Mouse (Mus musculus): ENCODE data around the gene Rcn2. TPM values are rescaled to one million over a fixed set of nuclear protein-coding genes. Genes with fewer than 3 reads are reported as not detected.

Rcn2 gene
- polyA plus RNA-seq, 1 experiment from 2014 or later = 252 TPM

GRCm38 (mm10) chr9:56097584-56098298, 56.1 kb downstream of the Rcn2 start:
- no peaks in the 10 kb centered on the region for H3K36me3 ChIP-seq
- no peak for ATAC-seq (ENCODE audit: insufficient number of reproducible peaks, low FRiP score, low TSS enrichment, low read depth)
- 83% methylated on average over 4 of the region's 4 CpGs for WGBS
- H3K27ac ChIP-seq (replicated peaks) = no peak overlapping the region
- H3K27me3 ChIP-seq = no peaks in the 10 kb centered on the region
- no peak overlapping the region for H3K4me3 ChIP-seq (replicated peaks)
- no peaks in the 10 kb centered on the region for H3K9me3 ChIP-seq (replicated peaks)
- peaks cover 12% of the 10 kb centered on the region; the same call in 1 of the 2 replicates for H3K4me1 ChIP-seq
- no peak overlapping the region for H3K9ac ChIP-seq
- H3K4me2 ChIP-seq (replicated peaks) = no peak overlapping the region

GRCm38 (mm10) chr9:56100041-56100522, 58.4 kb downstream of the Rcn2 start:
- no peak; the same call in 1 of the 2 replicates for ATAC-seq (ENCODE audit: insufficient number of reproducible peaks, low FRiP score, low TSS enrichment, low read depth)
- Histone ChIP-seq H3K4me2 (replicated peaks) (no peak overlapping the region), H3K4me1 (peaks cover 8% of the 10 kb centered on the region; the same call in 1 of the 2 replicates), H3K4me3 (replicated peaks) (no peak overlapping the region), H3K36me3 (no peaks in the 10 kb centered on the region), H3K9ac (no peak overlapping the region), H3K9me3 (replicated peaks) (no peaks in the 10 kb centered on the region), H3K27ac (replicated peaks) (no peak overlapping the region), H3K27me3 (no peaks in the 10 kb centered on the region)
- 80% methylated on average over 7 of the region's 7 CpGs for WGBS

GRCm38 (mm10) chr9:56101022-56101421, 59.4 kb downstream of the Rcn2 start:
- H3K4me3 ChIP-seq (replicated peaks) = no peak overlapping the region
- H3K27ac ChIP-seq (replicated peaks) = no peak overlapping the region
- H3K9ac ChIP-seq = no peak overlapping the region
- H3K27me3 ChIP-seq = no peaks in the 10 kb centered on the region
- 22% methylated on average over 4 of the region's 4 CpGs for WGBS
- no peak overlapping the region for H3K4me2 ChIP-seq (replicated peaks)
- H3K9me3 ChIP-seq (replicated peaks) = no peaks in the 10 kb centered on the region
- ATAC-seq (ENCODE audit: insufficient number of reproducible peaks, low FRiP score, low TSS enrichment, low read depth) = no peak
- no peaks in the 10 kb centered on the region for H3K36me3 ChIP-seq
- H3K4me1 ChIP-seq = peaks cover 8% of the 10 kb centered on the region; the same call in 1 of the 2 replicates

DNA sequence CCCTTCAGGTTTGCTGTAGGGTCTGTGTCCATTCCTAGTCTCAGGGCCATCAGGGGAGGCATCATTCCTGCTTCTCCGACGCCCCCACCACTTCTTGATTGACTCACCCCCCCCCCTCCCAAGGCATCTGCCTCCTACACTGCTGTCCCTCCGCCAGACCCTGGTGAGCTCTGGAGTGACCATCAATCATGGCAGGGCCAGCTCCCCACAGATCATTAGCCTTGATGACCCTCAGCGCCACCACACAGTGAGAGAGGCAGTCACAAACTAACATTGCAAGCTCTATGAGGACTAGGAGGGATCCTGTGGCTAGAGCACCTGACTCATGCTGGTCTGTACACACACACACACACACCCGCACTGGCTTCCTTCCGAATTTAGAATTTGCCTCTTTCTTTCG, 63.3 kb downstream of the Rcn2 start:
- Histone ChIP-seq H3K4me3 (replicated peaks) (no peak overlapping the region), H3K27me3 (no peaks in the 10 kb centered on the region), H3K4me1 (peaks cover 6% of the 10 kb centered on the region; the same call in 1 of the 2 replicates), H3K9me3 (replicated peaks) (no peaks in the 10 kb centered on the region), H3K36me3 (no peaks in the 10 kb centered on the region), H3K9ac (no peak overlapping the region), H3K27ac (replicated peaks) (no peak overlapping the region), H3K4me2 (replicated peaks) (no peak overlapping the region)
- WGBS = 84% methylated on average over 7 of the region's 7 CpGs
- ATAC-seq (ENCODE audit: insufficient number of reproducible peaks, low FRiP score, low TSS enrichment, low read depth) = no peak

DNA sequence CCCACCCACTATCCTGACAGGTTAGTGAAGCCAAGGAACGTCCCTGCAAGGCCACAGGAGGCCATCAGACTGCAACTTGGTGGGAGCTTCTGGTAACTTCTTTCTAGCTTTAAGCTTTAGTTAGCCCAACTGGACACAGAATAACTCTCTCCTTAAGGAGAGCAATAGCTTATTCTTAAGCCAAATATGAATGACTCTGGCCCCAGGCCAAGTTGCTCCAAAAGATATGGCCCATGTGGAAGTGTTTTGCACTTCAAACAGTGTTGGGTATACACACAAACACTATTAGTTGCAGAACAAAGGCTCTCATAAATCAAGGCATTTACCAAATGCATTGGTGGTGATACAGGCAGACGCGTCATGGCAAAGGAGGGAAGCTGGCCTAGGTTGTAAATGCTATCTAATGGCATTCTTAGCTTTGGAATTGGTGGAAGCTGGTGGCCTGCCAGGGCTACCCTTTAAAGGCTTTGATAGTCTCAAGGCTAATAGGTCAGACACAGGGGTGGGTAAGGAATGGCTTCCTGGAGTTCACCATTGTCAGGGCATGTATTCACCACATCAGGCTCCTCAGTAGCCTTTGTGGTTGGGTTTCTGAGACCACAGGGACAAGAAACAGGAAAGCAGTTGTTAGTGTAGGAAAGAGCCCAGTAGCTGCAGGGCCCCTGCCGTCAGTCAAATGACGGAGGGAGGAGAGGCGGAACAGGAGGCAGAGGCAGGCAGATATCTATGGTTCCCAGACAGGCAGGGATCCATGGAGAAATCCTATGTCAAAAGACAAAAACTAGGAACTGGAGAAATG, 64.8 kb downstream of the Rcn2 start:
- no peak overlapping the region for H3K4me2 ChIP-seq (replicated peaks)
- no peak overlapping the region for H3K27ac ChIP-seq (replicated peaks)
- H3K9me3 ChIP-seq (replicated peaks) = no peaks in the 10 kb centered on the region
- H3K9ac ChIP-seq = no peak overlapping the region
- H3K4me1 ChIP-seq = no peaks in the 10 kb centered on the region
- no peak for ATAC-seq (ENCODE audit: insufficient number of reproducible peaks, low FRiP score, low TSS enrichment, low read depth)
- no peak overlapping the region for H3K4me3 ChIP-seq (replicated peaks)
- WGBS = 72% methylated on average over 6 of the region's 6 CpGs
- H3K27me3 ChIP-seq = no peaks in the 10 kb centered on the region
- H3K36me3 ChIP-seq = no peaks in the 10 kb centered on the region

- Histone ChIP-seq H3K9me3 (replicated peaks) (no peaks in the 10 kb centered on the region), H3K9ac (no peak overlapping the region), H3K4me1 (peaks cover 1% of the 10 kb centered on the region; the same call in 1 of the 2 replicates), H3K4me2 (replicated peaks) (no peak overlapping the region), H3K27me3 (no peaks in the 10 kb centered on the region), H3K27ac (replicated peaks) (no peak overlapping the region), H3K36me3 (no peaks in the 10 kb centered on the region), H3K4me3 (replicated peaks) (no peak overlapping the region)
- no peak for ATAC-seq (ENCODE audit: insufficient number of reproducible peaks, low FRiP score, low TSS enrichment, low read depth)
- WGBS = 64% methylated on average over 6 of the region's 6 CpGs
Measured at GRCm38 (mm10) chr9:56107527-56107926, 65.9 kb downstream of the Rcn2 start.

- no peak overlapping the region for H3K4me3 ChIP-seq (replicated peaks)
- H3K9ac ChIP-seq = no peak overlapping the region
- no peak overlapping the region for H3K27ac ChIP-seq (replicated peaks)
- 82% methylated on average over 5 of the region's 5 CpGs for whole genome bisulfite sequencing
- no peak overlapping the region for H3K4me2 ChIP-seq (replicated peaks)
- H3K36me3 ChIP-seq = no peaks in the 10 kb centered on the region
- no peaks in the 10 kb centered on the region for H3K9me3 ChIP-seq (replicated peaks)
- no peak for ATAC-seq (ENCODE audit: insufficient number of reproducible peaks, low FRiP score, low TSS enrichment, low read depth)
- peaks cover 7% of the 10 kb centered on the region for H3K4me1 ChIP-seq
- H3K27me3 ChIP-seq = no peaks in the 10 kb centered on the region
Measured at GRCm38 (mm10) chr9:56108174-56108573, 66.5 kb downstream of the Rcn2 start.

Other genes with a start within 250 kb of the Rcn2 start
- 12.3 and 14.0 TPM in 2 replicates for gene Scaper, start 103.7 kb upstream of the Rcn2 start, polyA plus RNA-seq (2015; fragmentation: Nextera tagmentation; extraction: Ambion mirVana)
- not detected in 2 replicates for gene 4930563M21Rik, start 31.3 kb upstream of the Rcn2 start, polyA plus RNA-seq (2015; fragmentation: Nextera tagmentation; extraction: Ambion mirVana)
- 4.6 and 4.8 TPM in 2 replicates for gene Pstpip1, start 48.1 kb downstream of the Rcn2 start, polyA plus RNA-seq (2015; fragmentation: Nextera tagmentation; extraction: Ambion mirVana)
- 495 and 497 TPM in 2 replicates for gene Tspan3, start 123.6 kb downstream of the Rcn2 start, polyA plus RNA-seq (2015; fragmentation: Nextera tagmentation; extraction: Ambion mirVana)